Mouse (Mus musculus) midbrain, embryonic 16.5 days (tissue): ENCODE measurements around the gene Pth2r. TPM values are rescaled to one million over a fixed set of nuclear protein-coding genes. Genes with fewer than 3 reads are reported as not detected.

Source experiments
- ATAC-seq: fragments of 200-750 bp; cut with Nextera tagmentation; 2 replicates; pipeline ENCODE4 v1.8.0; 2017; ENCODE audit warnings: moderate TSS enrichment
- H3K27ac ChIP-seq: fragments of 300-500 bp; sonication (generic); 2 replicates; pipeline ENCODE4 v1.5.1; 2014; ENCODE audit warnings: mild to moderate bottlenecking, low read length, mixed read lengths
- H3K27me3 ChIP-seq: fragments of 300-500 bp; sonication (generic); 2 replicates; pipeline ENCODE4 v1.6.1; 2014; ENCODE audit warnings: low read depth, low read length, mixed read lengths; ENCODE audit not compliant: control insufficient read depth, insufficient read depth
- H3K36me3 ChIP-seq: fragments of 300-500 bp; sonication (generic); 2 replicates; pipeline ENCODE4 v1.6.1; 2014; ENCODE audit warnings: mild to moderate bottlenecking, low read length, moderate library complexity, mixed read lengths; ENCODE audit not compliant: control insufficient read depth, insufficient read depth
- H3K4me1 ChIP-seq: fragments of 300-500 bp; sonication (generic); 2 replicates; pipeline ENCODE4 v1.6.1; 2014; ENCODE audit warnings: mild to moderate bottlenecking, low read length, mixed read lengths; ENCODE audit not compliant: control insufficient read depth, insufficient read depth
- H3K4me2 ChIP-seq: fragments of 300-500 bp; sonication (generic); 2 replicates; pipeline ENCODE4 v1.6.1; 2014; ENCODE audit warnings: mild to moderate bottlenecking, low read length, mixed read lengths
- H3K4me3 ChIP-seq: fragments of 300-500 bp; sonication (generic); 2 replicates; pipeline ENCODE4 v1.5.1; 2014; ENCODE audit warnings: low read depth, mild to moderate bottlenecking, low read length, moderate library complexity, mixed read lengths
- H3K9ac ChIP-seq: fragments of 300-500 bp; sonication (generic); 2 replicates; pipeline ENCODE4 v1.6.1; 2014; ENCODE audit warnings: low read depth, low read length, mixed read lengths
- H3K9me3 ChIP-seq: fragments of 300-500 bp; sonication (generic); replicated peaks from 2 replicates; pipeline ENCODE4 v1.6.1; 2014; ENCODE audit warnings: mild to moderate bottlenecking, low read length, mixed read lengths; ENCODE audit not compliant: control insufficient read depth, poor library complexity, severe bottlenecking
- WGBS: fragments of 180-500 bp; shearing (Covaris S2); extraction: QIAGEN DNeasy Blood & Tissue Kit; methylation state at CpG from one replicate; pipeline ENCODE4 v1.1.7; 2014; 5-methylcytosine and 5-hydroxymethylcytosine counted together
- polyA plus RNA-seq: library from polyadenylated mRNA; unstranded; fragments of >200 nt; fragmentation: Nextera tagmentation; extraction: Ambion mirVana; gene quantifications from 2 replicates; pipeline ENCODE4 v1.2.1, GENCODE M21; 2015

Gene Pth2r
- 2.2 and 2.5 TPM in 2 replicates for polyA plus RNA-seq

- no peaks in the 10 kb centered on the region for H3K27me3 ChIP-seq
- WGBS = 71% methylated on average over 6 of the region's 6 CpGs
- H3K9ac ChIP-seq = no peak within 1 kb of the TSS
- H3K27ac ChIP-seq = no peak within 1 kb of the TSS
- peaks cover 3% of the 10 kb centered on the region; the same call in 1 of the 2 replicates for H3K36me3 ChIP-seq
- no peak within 1 kb of the TSS for H3K4me2 ChIP-seq
- no peak within 1 kb of the TSS for H3K4me3 ChIP-seq
- no peaks in the 10 kb centered on the region for H3K9me3 ChIP-seq
- H3K4me1 ChIP-seq = 0 out of 2 replicates have a peak, but pooled peaks cover 4% of the 10 kb centered on the region
- ATAC-seq = no peak
These were observed at the start of gene Pth2r for GRCm38 (mm10) chr1:65281756-65282155. Gene Pth2r (plus strand): TSS chr1:65282056.

- no peak for ATAC-seq
- no peak overlapping the region for H3K4me3 ChIP-seq
- H3K4me2 ChIP-seq = no peak overlapping the region
- no peak overlapping the region for H3K27ac ChIP-seq
- no peaks in the 10 kb centered on the region for H3K27me3 ChIP-seq
- WGBS = 94% methylated on average over 3 of the region's 3 CpGs
- no peak overlapping the region for H3K9ac ChIP-seq
- no peaks in the 10 kb centered on the region for H3K9me3 ChIP-seq
- H3K36me3 ChIP-seq = peaks cover 16% of the 10 kb centered on the region
- no peaks in the 10 kb centered on the region for H3K4me1 ChIP-seq
These were observed 44.1 kb upstream of the Pth2r start for GRCm38 (mm10) chr1:65237712-65238111.

GRCm38 (mm10) chr1:65245637-65246036, 36.2 kb upstream of the Pth2r start:
- Histone ChIP-seq H3K27ac (no peak overlapping the region), H3K4me3 (no peak overlapping the region), H3K4me2 (no peak overlapping the region), H3K9ac (no peak overlapping the region), H3K27me3 (no peaks in the 10 kb centered on the region), H3K4me1 (no peaks in the 10 kb centered on the region), H3K9me3 (no peaks in the 10 kb centered on the region), H3K36me3 (peaks cover 10% of the 10 kb centered on the region; the same call in 1 of the 2 replicates)
- 100% methylated on average over 1 of the region's 1 CpGs for WGBS
- no peak for ATAC-seq

- H3K4me1 ChIP-seq = 0 out of 2 replicates have a peak, but pooled peaks cover 4% of the 10 kb centered on the region
- 0 out of 2 replicates have a peak, but pooled peaks have one; percentile 25 for ATAC-seq
- H3K4me3 ChIP-seq = no peak overlapping the region
- 37% methylated on average over 3 of the region's 3 CpGs for WGBS
- H3K27me3 ChIP-seq = no peaks in the 10 kb centered on the region
- no peak overlapping the region for H3K9ac ChIP-seq
- no peaks in the 10 kb centered on the region for H3K9me3 ChIP-seq
- H3K36me3 ChIP-seq = peaks cover 3% of the 10 kb centered on the region; the same call in 1 of the 2 replicates
- no peak overlapping the region for H3K4me2 ChIP-seq
- no peak overlapping the region for H3K27ac ChIP-seq
These were observed 1.4 kb upstream of the Pth2r start for GRCm38 (mm10) chr1:65280461-65280860.

GRCm38 (mm10) chr1:65282766-65283165, 910 bp downstream of the Pth2r start:
- H3K27me3 ChIP-seq = no peaks in the 10 kb centered on the region
- no peaks in the 10 kb centered on the region for H3K9me3 ChIP-seq
- H3K9ac ChIP-seq = no peak overlapping the region
- no peak overlapping the region for H3K4me2 ChIP-seq
- no peaks in the 10 kb centered on the region for H3K36me3 ChIP-seq
- no peak overlapping the region for H3K4me3 ChIP-seq
- 0 out of 2 replicates have a peak, but pooled peaks cover 4% of the 10 kb centered on the region for H3K4me1 ChIP-seq
- H3K27ac ChIP-seq = no peak overlapping the region
- ATAC-seq = peak; percentile 68
- WGBS = 10% methylated on average over 6 of the region's 6 CpGs

- Histone ChIP-seq H3K4me2 (no peak overlapping the region), H3K36me3 (no peaks in the 10 kb centered on the region), H3K27me3 (0 out of 2 replicates have a peak, but pooled peaks cover 4% of the 10 kb centered on the region), H3K27ac (no peak overlapping the region), H3K9ac (no peak overlapping the region), H3K4me1 (peaks cover 4% of the 10 kb centered on the region; the same call in 1 of the 2 replicates), H3K9me3 (no peaks in the 10 kb centered on the region), H3K4me3 (no peak overlapping the region)
- no peak for ATAC-seq
- WGBS = 79% methylated on average over 3 of the region's 3 CpGs
These were observed 26.6 kb downstream of the Pth2r start for GRCm38 (mm10) chr1:65308476-65308875.

- no peaks in the 10 kb centered on the region for H3K9me3 ChIP-seq
- H3K27ac ChIP-seq = no peak overlapping the region
- H3K4me3 ChIP-seq = peak overlapping the region; percentile 49
- H3K36me3 ChIP-seq = no peaks in the 10 kb centered on the region
- peaks cover 4% of the 10 kb centered on the region; the same call in 1 of the 2 replicates for H3K4me1 ChIP-seq
- H3K27me3 ChIP-seq = 0 out of 2 replicates have a peak, but pooled peaks cover 4% of the 10 kb centered on the region
- peak; percentile 75 for ATAC-seq
- peak overlapping the region; percentile 95 for H3K4me2 ChIP-seq
- under 1% methylated on average over 29 of the region's 29 CpGs for WGBS
- peak overlapping the region; percentile 62 for H3K9ac ChIP-seq
These were observed 29.5 kb downstream of the Pth2r start for GRCm38 (mm10) chr1:65311214-65311933.

- no peak overlapping the region for H3K9ac ChIP-seq
- peak; percentile 65 for ATAC-seq
- 10% methylated on average over 7 of the region's 7 CpGs for WGBS
These were observed 30.3 kb downstream of the Pth2r start for GRCm38 (mm10) chr1:65312118-65312517.

GRCm38 (mm10) chr1:65312896-65313295, 31.0 kb downstream of the Pth2r start:
- H3K36me3 ChIP-seq = no peaks in the 10 kb centered on the region
- ATAC-seq = no peak
- no peak overlapping the region for H3K27ac ChIP-seq
- H3K4me2 ChIP-seq = no peak overlapping the region
- WGBS = 66% methylated on average over 2 of the region's 2 CpGs
- peaks cover 4% of the 10 kb centered on the region; the same call in 1 of the 2 replicates for H3K4me1 ChIP-seq
- no peak overlapping the region for H3K9ac ChIP-seq
- H3K4me3 ChIP-seq = no peak overlapping the region
- H3K27me3 ChIP-seq = 0 out of 2 replicates have a peak, but pooled peaks cover 4% of the 10 kb centered on the region
- H3K9me3 ChIP-seq = no peaks in the 10 kb centered on the region

More at GRCm38 (mm10) chr1:65312118-65312517, 30.3 kb downstream of the Pth2r start:
- 0 out of 2 replicates have a peak, but pooled peaks cover 4% of the 10 kb centered on the region for H3K27me3 ChIP-seq
- H3K27ac ChIP-seq = no peak overlapping the region
- peak overlapping the region; percentile 95 for H3K4me2 ChIP-seq
- no peaks in the 10 kb centered on the region for H3K36me3 ChIP-seq
- H3K9me3 ChIP-seq = no peaks in the 10 kb centered on the region
- peaks cover 4% of the 10 kb centered on the region; the same call in 1 of the 2 replicates for H3K4me1 ChIP-seq
- peak overlapping the region; percentile 49 for H3K4me3 ChIP-seq
